Mouse (Mus musculus) left cerebral cortex, postnatal 10 days (tissue): Measurements from ENCODE around the gene Olfr772. TPM values are rescaled to one million over a fixed set of nuclear protein-coding genes. Genes with fewer than 3 reads are reported as not detected.
"Not testable (repeated sequence)": the region's sequence is repeated elsewhere in the genome, so short reads cannot be mapped to it uniquely, and the experiment has no call there.

ENCODE experiments used
- DNase-seq, 2 experiments: peaks; one replicate each; pipeline ENCODE4 v3.0.0; 2021 to 2022; ENCODE audit warnings: low spot score in 2 of 2, mixed read lengths in 1 of 2; ENCODE audit errors: extremely low spot score in 1 of 2
- intact Hi-C: fragments of 180-260 bp; cut with DNase I; formaldehyde crosslinking; loops from one replicate; pipeline ENCODE4 v1.15.1; 2025
- total RNA-seq, 2 experiments: library from RNA; stranded (reverse); gene quantifications; 2 replicates each; pipeline ENCODE4 v1.2.3; 2021

Olfr772 gene
- total RNA-seq: not detected

DNA sequence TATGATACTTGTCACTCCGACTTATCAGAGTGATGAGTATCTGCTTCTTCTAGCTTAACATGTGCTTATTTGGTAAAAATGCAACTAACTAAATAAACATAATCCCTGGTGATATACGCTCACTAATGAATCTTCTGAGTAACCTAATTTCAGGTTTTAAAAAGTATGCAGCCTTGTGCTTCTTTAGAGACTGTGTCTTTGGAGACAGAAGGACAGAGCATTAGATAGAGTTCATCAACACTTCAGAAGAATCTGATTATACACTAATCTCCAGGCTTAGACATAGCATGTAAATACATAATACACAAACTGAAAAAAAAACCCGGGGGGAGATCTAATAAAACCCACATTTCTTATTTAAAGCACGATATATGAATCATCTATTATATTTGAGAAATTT, at the start of gene Olfr772:
Gene Olfr772 (minus strand): TSS at position 101 of the 400 bp plus-strand sequence.
- DNase-seq, intact Hi-C loops: not testable (repeated sequence)

DNA sequence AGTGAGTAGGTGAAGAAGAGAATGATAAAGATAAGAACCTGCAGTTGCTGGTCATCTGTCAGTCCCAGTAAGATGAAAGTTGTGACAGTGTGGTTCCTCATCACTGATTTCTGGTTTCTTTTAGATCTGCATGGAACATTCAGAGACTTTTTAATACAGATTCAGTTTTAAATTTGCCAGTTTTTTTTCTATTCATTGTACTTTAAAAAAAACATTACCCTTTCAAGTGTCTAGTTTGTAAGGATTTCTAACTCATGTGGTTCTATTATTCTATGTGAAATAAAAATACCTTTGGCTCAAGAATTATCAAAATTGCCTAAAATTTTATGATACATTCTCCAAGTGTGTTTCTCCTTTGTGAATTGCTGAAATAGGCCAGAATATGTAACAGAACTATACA, 9.6 kb upstream of the Olfr772 start, which contains the start of gene Olfr773:
Gene Olfr773 (minus strand): TSS at position 101 of the 400 bp plus-strand sequence.
- intact Hi-C loops, DNase-seq: not testable (repeated sequence)

DNA sequence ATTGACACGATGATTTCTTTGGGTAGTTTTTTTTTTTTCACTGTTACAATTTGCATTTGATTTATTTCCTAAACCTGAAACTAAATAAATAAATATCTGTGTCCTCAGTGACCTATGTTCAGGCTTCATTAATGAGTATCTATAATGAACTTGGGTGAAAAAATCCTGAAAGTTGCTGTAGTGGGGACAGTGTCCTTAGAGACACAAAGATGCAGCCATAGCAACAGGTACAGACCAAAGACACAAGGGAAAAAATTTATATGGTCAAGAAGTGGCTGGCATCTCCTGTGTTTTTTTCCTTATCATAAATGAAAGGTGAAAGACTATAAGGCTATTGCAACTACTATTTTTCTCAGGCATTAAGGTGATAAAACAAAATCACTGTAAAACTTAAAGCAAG, 13.1 kb downstream of the Olfr772 start, which contains the start of gene Olfr771:
Gene Olfr771 (minus strand): TSS at position 101 of the 400 bp plus-strand sequence.
- intact Hi-C loops: no loop called here
- DNase-seq: no peak

DNA sequence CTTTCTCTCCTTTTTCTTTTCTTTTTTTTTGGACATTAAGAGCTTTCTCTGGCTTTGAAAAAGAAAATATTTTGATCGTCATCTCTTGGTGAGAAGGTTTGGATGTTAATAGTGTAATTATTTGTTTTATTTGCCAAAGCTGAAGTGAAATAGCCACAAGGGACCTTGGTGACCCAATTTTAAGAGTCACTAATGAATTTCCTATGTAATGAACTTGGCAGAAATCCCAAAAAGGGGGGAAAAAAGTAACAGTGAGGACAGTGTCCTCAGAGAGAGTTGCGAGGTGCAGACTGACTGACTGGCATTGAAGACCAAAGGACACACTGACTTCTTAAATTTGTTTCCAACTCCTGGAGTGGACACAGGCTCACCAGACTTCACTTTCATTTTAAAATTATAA, 38.8 kb downstream of the Olfr772 start, which contains the start of gene Olfr770:
Gene Olfr770 (minus strand): TSS at position 101 of the 400 bp plus-strand sequence.
- intact Hi-C loops: no loop called here
- DNase-seq: no peak

Other genes starting within 250 kb of the Olfr772 start
- gene Itga7, start 244.1 kb downstream of the Olfr772 start, total RNA-seq: 10 to 100 TPM; 14.2 to 14.9 TPM
- gene Mettl7b, start 216.9 kb downstream of the Olfr772 start, total RNA-seq: not detected
- gene Olfr9, start 188.5 kb downstream of the Olfr772 start, total RNA-seq: not detected
- gene Olfr763, start 167.1 kb downstream of the Olfr772 start, total RNA-seq: not detected
- not detected for gene Olfr764-ps1, start 138.0 kb downstream of the Olfr772 start, total RNA-seq
- not detected for gene Olfr765, start 127.9 kb downstream of the Olfr772 start, total RNA-seq
- gene Olfr766-ps1, start 108.9 kb downstream of the Olfr772 start, total RNA-seq: not detected
- gene Olfr767, start 95.0 kb downstream of the Olfr772 start, total RNA-seq: not detected
- not detected for gene Olfr768, start 78.5 kb downstream of the Olfr772 start, total RNA-seq
- not detected for gene Olfr769, start 60.1 kb downstream of the Olfr772 start, total RNA-seq
- not detected for gene Olfr770, start 38.9 kb downstream of the Olfr772 start, total RNA-seq
- gene Olfr771, start 13.2 kb downstream of the Olfr772 start, total RNA-seq: not detected
- not detected for gene Olfr773, start 9.5 kb upstream of the Olfr772 start, total RNA-seq
- gene Olfr774, start 58.3 kb upstream of the Olfr772 start, total RNA-seq: not detected
- not detected for gene Olfr775, start 70.5 kb upstream of the Olfr772 start, total RNA-seq
- gene Olfr776, start 81.2 kb upstream of the Olfr772 start, total RNA-seq: not detected
- gene Olfr777, start 93.6 kb upstream of the Olfr772 start, total RNA-seq: not detected
- gene Olfr780, start 140.2 kb upstream of the Olfr772 start, total RNA-seq: not detected
- not detected for gene Olfr781, start 150.9 kb upstream of the Olfr772 start, total RNA-seq
- not detected for gene Olfr782, start 170.9 kb upstream of the Olfr772 start, total RNA-seq
- gene Olfr784, start 206.2 kb upstream of the Olfr772 start, total RNA-seq: under 1 TPM; 0.22 to 0.24 TPM
- gene Olfr785, start 227.5 kb upstream of the Olfr772 start, total RNA-seq: not detected
- gene Olfr786, start 249.4 kb upstream of the Olfr772 start, total RNA-seq: not detected